Mouse (Mus musculus) embryonic facial prominence, embryonic 12.5 days (tissue): ENCODE data around the gene Slc23a2. TPM values are rescaled to one million over a fixed set of nuclear protein-coding genes. Genes with fewer than 3 reads are reported as not detected.
A peak's percentile ranks its signal among the peaks of the same experiment; 100 is the strongest.

Experiments
- ATAC-seq: fragments of 200-750 bp; cut with Nextera tagmentation; 2 replicates; pipeline ENCODE4 v1.8.0; 2017; ENCODE audit not compliant: insufficient number of reproducible peaks, insufficient read depth, low FRiP score, low TSS enrichment
- H3K27ac ChIP-seq: fragments of 300-500 bp; sonication (generic); 2 replicates; pipeline ENCODE4 v1.5.1; 2016; ENCODE audit warnings: mild to moderate bottlenecking
- H3K27me3 ChIP-seq: fragments of 300-500 bp; sonication (generic); 2 replicates; pipeline ENCODE4 v1.6.1; 2016; ENCODE audit warnings: mild to moderate bottlenecking, moderate library complexity
- H3K36me3 ChIP-seq: fragments of 300-500 bp; sonication (generic); 2 replicates; pipeline ENCODE4 v1.6.1; 2016; ENCODE audit warnings: mild to moderate bottlenecking
- H3K4me1 ChIP-seq: fragments of 300-500 bp; sonication (generic); 2 replicates; pipeline ENCODE4 v1.6.1; 2016
- H3K4me2 ChIP-seq: fragments of 300-500 bp; sonication (generic); replicated peaks from 2 replicates; pipeline ENCODE4 v1.6.1; 2016; ENCODE audit warnings: mild to moderate bottlenecking, moderate library complexity
- H3K4me3 ChIP-seq: fragments of 300-500 bp; sonication (generic); 2 replicates; pipeline ENCODE4 v1.5.1; 2016; ENCODE audit warnings: mild to moderate bottlenecking
- H3K9ac ChIP-seq: fragments of 300-500 bp; sonication (generic); 2 replicates; pipeline ENCODE4 v1.6.1; 2016; ENCODE audit warnings: mild to moderate bottlenecking, moderate library complexity
- H3K9me3 ChIP-seq: fragments of 300-500 bp; sonication (generic); 2 replicates; pipeline ENCODE4 v1.6.1; 2016; ENCODE audit warnings: mild to moderate bottlenecking, moderate library complexity
- WGBS: fragments of 180-500 bp; shearing (Covaris S2); methylation state at CpG from one replicate; pipeline ENCODE4 v1.1.7; 2016; 5-methylcytosine and 5-hydroxymethylcytosine counted together
- polyA plus RNA-seq: library from polyadenylated mRNA; unstranded; fragments of >200 nt; fragmentation: Nextera tagmentation; extraction: Ambion mirVana; gene quantifications from 2 replicates; pipeline ENCODE4 v1.2.1, GENCODE M21; 2016

The Slc23a2 gene
- polyA plus RNA-seq, 1 experiment from 2014 or later: 15.0 TPM

GRCm38 (mm10) chr2:132027366-132027765 lies 117.5 kb downstream of the Slc23a2 start:
- no peaks in the 10 kb centered on the region for H3K36me3 ChIP-seq
- WGBS: 45% methylated on average over 5 of the region's 5 CpGs
- H3K9me3 ChIP-seq: no peaks in the 10 kb centered on the region
- H3K27ac ChIP-seq: no peak overlapping the region
- H3K27me3 ChIP-seq: peaks cover 30% of the 10 kb centered on the region
- no peak overlapping the region for H3K4me3 ChIP-seq
- H3K4me2 ChIP-seq: no peak overlapping the region
- no peak overlapping the region for H3K9ac ChIP-seq
- ATAC-seq: no peak
- H3K4me1 ChIP-seq: peaks cover 17% of the 10 kb centered on the region

- Histone ChIP-seq H3K4me3 (no peak overlapping the region), H3K9me3 (no peaks in the 10 kb centered on the region), H3K27ac (no peak overlapping the region), H3K27me3 (peaks cover 20% of the 10 kb centered on the region), H3K36me3 (no peaks in the 10 kb centered on the region), H3K9ac (no peak overlapping the region), H3K4me1 (peaks cover 7% of the 10 kb centered on the region), H3K4me2 (no peak overlapping the region)
- 83% methylated on average over 4 of the region's 4 CpGs for WGBS
- no peak for ATAC-seq
Observed at GRCm38 (mm10) chr2:132024028-132024427, 120.9 kb downstream of the Slc23a2 start.

GRCm38 (mm10) chr2:132022621-132023020 lies 122.3 kb downstream of the Slc23a2 start:
- Histone ChIP-seq H3K9me3 (no peaks in the 10 kb centered on the region), H3K4me2 (no peak overlapping the region), H3K27ac (no peak overlapping the region), H3K4me1 (peaks cover 4% of the 10 kb centered on the region; the same call in 1 of the 2 replicates), H3K27me3 (peaks cover 6% of the 10 kb centered on the region), H3K4me3 (no peak overlapping the region), H3K36me3 (no peaks in the 10 kb centered on the region), H3K9ac (no peak overlapping the region)
- WGBS: 84% methylated on average over 8 of the region's 8 CpGs
- ATAC-seq: no peak

- Histone ChIP-seq H3K9me3 (no peaks in the 10 kb centered on the region), H3K36me3 (no peaks in the 10 kb centered on the region), H3K27ac (no peak overlapping the region), H3K4me3 (no peak overlapping the region), H3K4me1 (peaks cover 8% of the 10 kb centered on the region; the same call in 1 of the 2 replicates), H3K4me2 (no peak overlapping the region), H3K27me3 (no peaks in the 10 kb centered on the region), H3K9ac (no peak overlapping the region)
- no peak for ATAC-seq
- WGBS: 69% methylated on average over 4 of the region's 4 CpGs
Observed at GRCm38 (mm10) chr2:132021616-132022015, 123.3 kb downstream of the Slc23a2 start.

GRCm38 (mm10) chr2:132020991-132021541 lies 123.8 kb downstream of the Slc23a2 start:
- no peak overlapping the region for H3K4me2 ChIP-seq
- H3K9ac ChIP-seq: no peak overlapping the region
- no peak for ATAC-seq
- no peaks in the 10 kb centered on the region for H3K27me3 ChIP-seq
- no peaks in the 10 kb centered on the region for H3K9me3 ChIP-seq
- peaks cover 8% of the 10 kb centered on the region; the same call in 1 of the 2 replicates for H3K4me1 ChIP-seq
- H3K4me3 ChIP-seq: no peak overlapping the region
- 0 out of 2 replicates have a peak overlapping the region, but pooled peaks have one; percentile 30 for H3K27ac ChIP-seq
- 55% methylated on average over 5 of the region's 5 CpGs for WGBS
- no peaks in the 10 kb centered on the region for H3K36me3 ChIP-seq

- no peaks in the 10 kb centered on the region for H3K9me3 ChIP-seq
- 83% methylated on average over 7 of the region's 7 CpGs for WGBS
- H3K4me2 ChIP-seq: no peak overlapping the region
- no peaks in the 10 kb centered on the region for H3K36me3 ChIP-seq
- ATAC-seq: no peak
- H3K27ac ChIP-seq: peak overlapping the region; percentile 30; the same call in 1 of the 2 replicates
- no peaks in the 10 kb centered on the region for H3K27me3 ChIP-seq
- no peak overlapping the region for H3K4me3 ChIP-seq
- H3K9ac ChIP-seq: no peak overlapping the region
- H3K4me1 ChIP-seq: peaks cover 8% of the 10 kb centered on the region; the same call in 1 of the 2 replicates
Observed at GRCm38 (mm10) chr2:132020420-132020819, 124.5 kb downstream of the Slc23a2 start.

- 71% methylated on average over 3 of the region's 3 CpGs for WGBS
- H3K36me3 ChIP-seq: no peaks in the 10 kb centered on the region
- no peak for ATAC-seq
- H3K27me3 ChIP-seq: no peaks in the 10 kb centered on the region
- no peak overlapping the region for H3K4me2 ChIP-seq
- H3K9me3 ChIP-seq: no peaks in the 10 kb centered on the region
- no peak overlapping the region for H3K4me3 ChIP-seq
- H3K27ac ChIP-seq: 0 out of 2 replicates have a peak overlapping the region, but pooled peaks have one; percentile 24
- peaks cover 8% of the 10 kb centered on the region; the same call in 1 of the 2 replicates for H3K4me1 ChIP-seq
- H3K9ac ChIP-seq: no peak overlapping the region
Observed at GRCm38 (mm10) chr2:132019372-132019811, 125.5 kb downstream of the Slc23a2 start.

GRCm38 (mm10) chr2:132018156-132018555 lies 126.8 kb downstream of the Slc23a2 start:
- ATAC-seq: no peak
- Histone ChIP-seq H3K36me3 (no peaks in the 10 kb centered on the region), H3K9me3 (no peaks in the 10 kb centered on the region), H3K4me3 (no peak overlapping the region), H3K4me2 (no peak overlapping the region), H3K9ac (no peak overlapping the region), H3K27ac (no peak overlapping the region), H3K4me1 (peaks cover 8% of the 10 kb centered on the region; the same call in 1 of the 2 replicates), H3K27me3 (no peaks in the 10 kb centered on the region)
- WGBS: 61% methylated on average over 4 of the region's 4 CpGs

- ATAC-seq: no peak
- Histone ChIP-seq H3K27me3 (no peaks in the 10 kb centered on the region), H3K9ac (no peak overlapping the region), H3K36me3 (no peaks in the 10 kb centered on the region), H3K9me3 (no peaks in the 10 kb centered on the region), H3K4me1 (peaks cover 8% of the 10 kb centered on the region; the same call in 1 of the 2 replicates), H3K27ac (no peak overlapping the region), H3K4me3 (no peak overlapping the region), H3K4me2 (no peak overlapping the region)
- WGBS: 36% methylated on average over 7 of the region's 7 CpGs
Observed at GRCm38 (mm10) chr2:132017611-132018010, 127.3 kb downstream of the Slc23a2 start.

- Histone ChIP-seq H3K4me2 (no peak overlapping the region), H3K9me3 (no peaks in the 10 kb centered on the region), H3K36me3 (no peaks in the 10 kb centered on the region), H3K27me3 (no peaks in the 10 kb centered on the region), H3K4me3 (no peak overlapping the region), H3K27ac (no peak overlapping the region), H3K9ac (no peak overlapping the region), H3K4me1 (peaks cover 8% of the 10 kb centered on the region; the same call in 1 of the 2 replicates)
- no peak for ATAC-seq
- 81% methylated on average over 1 of the region's 1 CpGs for WGBS
Observed at GRCm38 (mm10) chr2:132016034-132016433, 128.9 kb downstream of the Slc23a2 start.

GRCm38 (mm10) chr2:132013152-132013551 lies 131.8 kb downstream of the Slc23a2 start:
- ATAC-seq: no peak
- 86% methylated on average over 4 of the region's 4 CpGs for WGBS

GRCm38 (mm10) chr2:132010781-132011180 lies 134.1 kb downstream of the Slc23a2 start:
- H3K4me1 ChIP-seq: peaks cover 12% of the 10 kb centered on the region
- WGBS: 62% methylated on average over 2 of the region's 2 CpGs
- no peaks in the 10 kb centered on the region for H3K27me3 ChIP-seq
- no peaks in the 10 kb centered on the region for H3K9me3 ChIP-seq
- H3K4me2 ChIP-seq: no peak overlapping the region
- H3K9ac ChIP-seq: no peak overlapping the region
- no peak for ATAC-seq
- H3K36me3 ChIP-seq: no peaks in the 10 kb centered on the region
- no peak overlapping the region for H3K27ac ChIP-seq
- no peak overlapping the region for H3K4me3 ChIP-seq

More at GRCm38 (mm10) chr2:132013152-132013551, 131.8 kb downstream of the Slc23a2 start:
- no peaks in the 10 kb centered on the region for H3K27me3 ChIP-seq
- H3K4me2 ChIP-seq: no peak overlapping the region
- H3K9me3 ChIP-seq: no peaks in the 10 kb centered on the region
- no peak overlapping the region for H3K27ac ChIP-seq
- peaks cover 8% of the 10 kb centered on the region; the same call in 1 of the 2 replicates for H3K4me1 ChIP-seq
- H3K4me3 ChIP-seq: no peak overlapping the region
- no peaks in the 10 kb centered on the region for H3K36me3 ChIP-seq
- H3K9ac ChIP-seq: no peak overlapping the region
